Mouse (Mus musculus) kidney, adult 11 months (tissue): ENCODE measurements at regions not wholly inside any gene's neighbourhood (a gene's known extent, or its start where the extent isn't known, plus 50 kb on each side); places are given as distances from the start of the nearest gene placed in this dataset.

Source experiments
- DNase-seq: peaks from one replicate; pipeline ENCODE4 v3.0.0; 2022

- no peak for DNase-seq
Observed at GRCm38 (mm10) chr6:53134410-53134809, 66.0 kb upstream of the Jazf1 start.

DNA sequence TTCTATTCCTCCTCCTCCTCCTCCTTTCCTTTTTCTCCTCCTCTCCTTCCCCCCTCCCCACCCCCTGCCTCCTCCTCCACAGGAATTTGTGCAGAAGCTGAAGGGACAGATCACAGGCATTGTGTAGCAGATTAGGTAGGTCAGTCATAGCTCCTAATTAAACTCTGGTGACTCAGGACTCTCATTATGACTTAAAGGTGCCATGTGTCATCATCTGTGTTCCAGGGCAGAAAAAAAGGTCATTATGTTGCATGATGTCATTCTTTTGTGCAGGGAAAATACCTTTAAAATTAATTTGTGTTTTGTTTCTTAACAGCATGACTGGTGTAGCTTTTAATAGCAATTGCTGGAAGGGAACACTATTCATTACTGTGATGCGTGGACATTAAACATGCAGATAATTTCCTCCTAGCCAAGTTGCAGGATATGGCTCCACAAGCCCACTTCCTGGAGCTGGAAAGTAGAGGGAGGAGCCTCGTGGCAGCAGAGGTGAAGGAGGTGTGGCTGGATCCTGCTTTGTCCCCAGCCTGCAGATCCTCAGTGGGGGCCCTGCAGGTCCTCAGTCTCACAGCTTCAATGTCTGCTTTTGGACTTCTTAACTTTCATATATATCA lies 62.4 kb upstream of the Jazf1 start:
- DNase-seq = no peak

- no peak for DNase-seq
Observed at GRCm38 (mm10) chr6:53126776-53127175, 58.3 kb upstream of the Jazf1 start.

DNA sequence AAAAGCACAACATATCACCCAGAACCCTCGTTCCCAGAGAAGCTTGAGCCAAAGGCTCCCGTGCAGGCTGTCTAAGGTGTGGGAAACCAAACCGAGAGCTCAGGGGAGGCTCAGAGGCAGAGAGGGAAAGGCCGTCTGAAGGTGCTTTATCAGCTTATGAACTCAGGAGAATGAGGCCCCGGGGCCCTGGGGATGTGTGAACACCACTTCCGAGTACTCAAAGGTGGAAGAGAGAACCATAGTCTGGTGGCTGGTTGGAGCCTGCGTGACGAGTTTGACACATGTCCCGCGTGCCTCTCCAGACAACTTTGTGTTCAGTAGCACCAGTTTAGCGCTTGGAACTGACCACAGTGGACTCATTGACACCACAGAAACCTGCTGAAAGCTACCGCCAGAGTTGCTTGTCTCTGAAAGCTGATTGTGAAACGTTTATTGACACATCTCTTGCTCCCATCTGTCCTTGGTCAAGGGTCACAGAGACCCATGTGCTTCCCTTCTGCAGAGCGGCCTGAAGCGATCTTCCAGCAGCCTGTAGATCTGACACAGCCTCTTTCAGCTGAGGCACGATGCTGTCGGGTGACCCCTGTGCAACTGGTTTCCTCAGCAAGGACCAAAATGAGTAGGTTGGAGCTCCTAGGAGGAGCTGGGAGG lies 56.5 kb upstream of the Jazf1 start:
- DNase-seq = no peak

DNA sequence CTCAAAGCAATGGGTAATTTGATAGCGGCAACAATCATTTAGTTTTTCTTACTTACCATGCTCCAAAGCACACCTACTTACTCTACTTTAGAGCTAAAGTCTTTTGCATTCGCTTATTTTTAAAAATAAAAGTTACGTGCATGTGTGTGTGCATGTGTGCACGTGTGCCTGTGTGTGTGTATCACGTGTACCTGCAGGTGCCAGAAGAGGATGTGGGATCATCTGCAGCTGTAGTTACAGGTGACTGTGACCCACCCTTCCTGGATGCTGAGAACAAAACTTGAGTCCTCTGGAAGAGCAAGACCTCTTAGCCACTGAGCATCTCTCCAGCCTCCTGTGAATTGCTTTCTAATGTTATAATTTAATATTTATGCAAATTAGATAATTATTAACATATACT lies 52.0 kb upstream of the Jazf1 start:
- no peak for DNase-seq
